ENCODE assay signal across 9 mouse cellular contexts in the genomic region with DNA sequence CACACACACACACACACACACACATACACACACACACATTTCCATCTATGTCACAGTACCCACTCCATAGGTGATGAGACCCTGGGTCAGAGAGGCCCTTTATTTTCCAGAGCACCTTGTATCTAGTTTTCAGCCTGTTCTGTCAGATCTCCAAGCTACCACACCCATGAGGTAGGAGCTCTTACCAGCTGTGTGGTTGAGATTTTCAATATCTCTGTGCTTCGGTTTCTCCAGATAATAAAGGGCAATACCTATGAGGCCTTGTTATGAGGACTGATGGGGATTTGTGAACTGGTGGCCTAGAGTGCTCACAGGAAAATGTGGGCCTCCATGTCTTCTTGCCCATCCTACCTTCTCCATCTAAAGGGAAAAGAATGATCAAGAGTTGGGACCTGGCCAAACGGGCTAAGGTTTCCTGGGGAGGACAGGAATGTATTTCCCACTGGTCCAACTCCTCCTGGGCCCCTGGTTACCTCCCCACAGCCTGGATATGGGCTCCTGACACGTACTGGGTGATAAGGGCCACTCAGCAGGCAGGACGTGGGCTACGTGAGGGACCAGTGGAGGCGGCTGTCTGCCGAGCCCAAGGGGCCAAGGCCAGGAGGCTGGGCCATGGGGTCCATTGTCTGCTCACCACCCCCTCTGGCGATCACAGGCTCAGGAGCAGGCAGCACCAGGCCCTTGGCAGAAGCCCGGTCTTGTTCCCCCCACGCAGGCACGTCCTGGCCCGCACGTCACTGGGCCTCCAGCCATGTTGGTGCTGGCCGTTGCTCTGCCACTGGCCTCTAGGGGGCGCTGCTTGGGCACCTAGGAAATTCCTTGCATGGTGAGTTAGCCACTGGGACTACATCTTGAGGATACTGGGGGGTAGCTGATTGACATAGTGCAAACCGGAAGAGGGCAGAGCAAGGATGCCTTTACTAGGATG. TPM values are rescaled to one million over a fixed set of nuclear protein-coding genes. Genes with fewer than 3 reads are reported as not detected.
DNase-seq lines count a peak whose midpoint lies in the region; ATAC-seq lines count a peak whose summit lies in the region.
"Had no signal": no experiment of that assay in that cellular context is flagged by ENCODE, and none has a peak within 500 bp of the region (broad histone marks: within the 10 kb centered on the region; RNA-seq: fewer than 3 reads in every experiment).

No protein-coding gene starts in this region.

- WGBS in midbrain, embryonic 14.5 days = 63% methylated on average over 16 of the region's 16 CpGs
- WGBS in midbrain, embryonic 16.5 days = 64% methylated on average over 16 of the region's 16 CpGs
- 73% methylated on average over 16 of the region's 16 CpGs for WGBS in embryonic facial prominence, embryonic 11.5 days
- WGBS in heart, embryonic 16.5 days = 43% methylated on average over 16 of the region's 16 CpGs
- WGBS in liver, embryonic 15.5 days (ENCODE audit: insufficient replicate concordance) = 36% methylated on average over 16 of the region's 16 CpGs
- WGBS in kidney, embryonic 14.5 days = 69% methylated on average over 16 of the region's 16 CpGs

- no peak overlapping the region for H3K4me2 ChIP-seq in midbrain, embryonic 14.5 days (ENCODE audit: low read length)
- H3K4me2 ChIP-seq in midbrain, embryonic 16.5 days (ENCODE audit: low read length) = no peak overlapping the region
- H3K4me2 ChIP-seq in embryonic facial prominence, embryonic 11.5 days (ENCODE audit: low read depth, low read length) = no peak overlapping the region
- no peak overlapping the region for H3K4me2 ChIP-seq in heart, embryonic 16.5 days (ENCODE audit: low read depth, low read length)
- H3K4me2 ChIP-seq in liver, embryonic 15.5 days = peak overlapping the region; percentile 65
- no peak overlapping the region for H3K4me2 ChIP-seq in kidney, embryonic 14.5 days (replicated peaks; ENCODE audit: low read depth, low read length)
- H3K4me2 ChIP-seq: embryonic facial prominence, embryonic 15.5 days had no signal

- H3K9ac ChIP-seq in midbrain, embryonic 14.5 days (replicated peaks; ENCODE audit: low read length) = no peak overlapping the region
- no peak overlapping the region for H3K9ac ChIP-seq in midbrain, embryonic 16.5 days (ENCODE audit: low read depth, low read length)
- H3K9ac ChIP-seq in embryonic facial prominence, embryonic 11.5 days (replicated peaks; ENCODE audit: low read length) = no peak overlapping the region
- no peak overlapping the region; the same call in 1 of the 2 replicates for H3K9ac ChIP-seq in heart, embryonic 16.5 days (ENCODE audit: low read length)
- H3K9ac ChIP-seq in liver, embryonic 15.5 days = peak overlapping the region; percentile 37
- no peak overlapping the region for H3K9ac ChIP-seq in kidney, embryonic 14.5 days (ENCODE audit: low read depth, low read length)
- H3K9ac ChIP-seq: embryonic facial prominence, embryonic 15.5 days had no signal

- H3K36me3 ChIP-seq in midbrain, embryonic 14.5 days (ENCODE audit: control insufficient read depth, insufficient read depth, low read length) = no peaks in the 10 kb centered on the region
- no peaks in the 10 kb centered on the region for H3K36me3 ChIP-seq in midbrain, embryonic 16.5 days (ENCODE audit: control insufficient read depth, insufficient read depth, low read length)
- no peaks in the 10 kb centered on the region for H3K36me3 ChIP-seq in embryonic facial prominence, embryonic 11.5 days (replicated peaks; ENCODE audit: control insufficient read depth, insufficient read depth, low read depth, low read length)
- no peaks in the 10 kb centered on the region for H3K36me3 ChIP-seq in heart, embryonic 16.5 days (ENCODE audit: control insufficient read depth, insufficient read depth)
- no peaks in the 10 kb centered on the region for H3K36me3 ChIP-seq in liver, embryonic 15.5 days (replicated peaks)
- H3K36me3 ChIP-seq in kidney, embryonic 14.5 days (ENCODE audit: control insufficient read depth, insufficient read depth, low read length) = no peaks in the 10 kb centered on the region
- H3K36me3 ChIP-seq: embryonic facial prominence, embryonic 15.5 days had no signal

- H3K4me1 ChIP-seq in midbrain, embryonic 14.5 days (ENCODE audit: control insufficient read depth, insufficient read depth, low read length) = no peaks in the 10 kb centered on the region
- H3K4me1 ChIP-seq in midbrain, embryonic 16.5 days (ENCODE audit: control insufficient read depth, insufficient read depth, low read length) = no peaks in the 10 kb centered on the region
- no peaks in the 10 kb centered on the region for H3K4me1 ChIP-seq in embryonic facial prominence, embryonic 11.5 days (ENCODE audit: control insufficient read depth, insufficient read depth, low read length)
- peaks cover 32% of the 10 kb centered on the region for H3K4me1 ChIP-seq in heart, embryonic 16.5 days (ENCODE audit: control insufficient read depth, insufficient read depth, low read length)
- peaks cover 69% of the 10 kb centered on the region for H3K4me1 ChIP-seq in liver, embryonic 15.5 days (replicated peaks)
- H3K4me1 ChIP-seq in kidney, embryonic 14.5 days (ENCODE audit: control insufficient read depth, insufficient read depth, low read length) = peaks cover 12% of the 10 kb centered on the region; the same call in 1 of the 2 replicates

- H3K27ac ChIP-seq in midbrain, embryonic 14.5 days (replicated peaks; ENCODE audit: low read depth, low read length) = no peak overlapping the region
- H3K27ac ChIP-seq in midbrain, embryonic 16.5 days (ENCODE audit: low read length) = no peak overlapping the region
- no peak overlapping the region for H3K27ac ChIP-seq in embryonic facial prominence, embryonic 11.5 days (replicated peaks; ENCODE audit: low read depth, low read length)
- H3K27ac ChIP-seq in heart, embryonic 16.5 days (ENCODE audit: low read length) = peak overlapping the region; percentile 84
- peak overlapping the region; percentile 86 for H3K27ac ChIP-seq in liver, embryonic 15.5 days (replicated peaks)
- H3K27ac ChIP-seq in kidney, embryonic 14.5 days (ENCODE audit: low read depth, low read length) = no peak overlapping the region
- H3K27ac ChIP-seq: embryonic facial prominence, embryonic 15.5 days had no signal

- H3K27me3 ChIP-seq in midbrain, embryonic 14.5 days (ENCODE audit: control insufficient read depth, insufficient read depth, low read length) = no peaks in the 10 kb centered on the region
- H3K27me3 ChIP-seq in midbrain, embryonic 16.5 days (ENCODE audit: control insufficient read depth, insufficient read depth, low read depth, low read length) = no peaks in the 10 kb centered on the region
- no peaks in the 10 kb centered on the region for H3K27me3 ChIP-seq in embryonic facial prominence, embryonic 11.5 days (ENCODE audit: control insufficient read depth, insufficient read depth, low read length)
- H3K27me3 ChIP-seq in heart, embryonic 16.5 days (ENCODE audit: control insufficient read depth, insufficient read depth, low read length) = no peaks in the 10 kb centered on the region
- H3K27me3 ChIP-seq in liver, embryonic 15.5 days = no peaks in the 10 kb centered on the region; the same call in 1 of the 2 replicates
- H3K27me3 ChIP-seq in kidney, embryonic 14.5 days (ENCODE audit: control insufficient read depth, insufficient read depth, low read length) = no peaks in the 10 kb centered on the region
- H3K27me3 ChIP-seq: embryonic facial prominence, embryonic 15.5 days had no signal

- DNase-seq in midbrain, embryonic 14.5 days = peak; percentile 49
- DNase-seq in adrenal gland, postnatal 10 days = peak; percentile 79
- DNase-seq in embryonic facial prominence, embryonic 11.5 days (ENCODE audit: low spot score) = peak; percentile 47
- DNase-seq in thymus, postnatal 25 days = peak; percentile 15

- H3K4me3 ChIP-seq in midbrain, embryonic 14.5 days (replicated peaks; ENCODE audit: low read depth, low read length) = no peak overlapping the region
- H3K4me3 ChIP-seq in midbrain, embryonic 16.5 days (ENCODE audit: low read depth, low read length) = no peak overlapping the region
- H3K4me3 ChIP-seq in embryonic facial prominence, embryonic 11.5 days (ENCODE audit: low read depth, low read length) = no peak overlapping the region
- no peak overlapping the region for H3K4me3 ChIP-seq in heart, embryonic 16.5 days (ENCODE audit: low read length)
- peak overlapping the region; percentile 23; the same call in 1 of the 2 replicates for H3K4me3 ChIP-seq in liver, embryonic 15.5 days (replicated peaks)
- H3K4me3 ChIP-seq in kidney, embryonic 14.5 days (ENCODE audit: low read length) = no peak overlapping the region
- H3K4me3 ChIP-seq: embryonic facial prominence, embryonic 15.5 days had no signal

- no peak; the same call in 1 of the 2 replicates for ATAC-seq in midbrain, embryonic 14.5 days (ENCODE audit: low FRiP score, low TSS enrichment)
- no peak for ATAC-seq in midbrain, embryonic 16.5 days
- no peak for ATAC-seq in embryonic facial prominence, embryonic 11.5 days (replicated peaks; ENCODE audit: insufficient number of reproducible peaks, low FRiP score, low TSS enrichment, low read depth)
- peak; percentile 68 for ATAC-seq in heart, embryonic 16.5 days (replicated peaks; ENCODE audit: extremely low read depth, insufficient read depth, low FRiP score)
- peak; percentile 83 for ATAC-seq in liver, embryonic 15.5 days (ENCODE audit: insufficient read depth)
- no peak for ATAC-seq in kidney, embryonic 14.5 days (ENCODE audit: low FRiP score, low TSS enrichment)

- H3K9me3 ChIP-seq in midbrain, embryonic 14.5 days (ENCODE audit: control insufficient read depth, low read length) = no peaks in the 10 kb centered on the region
- H3K9me3 ChIP-seq in midbrain, embryonic 16.5 days (replicated peaks; ENCODE audit: control insufficient read depth, low read length, poor library complexity, severe bottlenecking) = no peaks in the 10 kb centered on the region
- H3K9me3 ChIP-seq in embryonic facial prominence, embryonic 11.5 days (replicated peaks; ENCODE audit: control insufficient read depth, low read length) = no peaks in the 10 kb centered on the region
- no peaks in the 10 kb centered on the region for H3K9me3 ChIP-seq in heart, embryonic 16.5 days (replicated peaks; ENCODE audit: control insufficient read depth, low read length)
- H3K9me3 ChIP-seq in liver, embryonic 15.5 days (replicated peaks) = no peaks in the 10 kb centered on the region
- H3K9me3 ChIP-seq in kidney, embryonic 14.5 days (ENCODE audit: control insufficient read depth, low read length) = no peaks in the 10 kb centered on the region
- H3K9me3 ChIP-seq: embryonic facial prominence, embryonic 15.5 days had no signal

RNA-seq across cellular contexts. Expression of a gene that starts 14.5 kb away (rescaled TPM):
- 0.47 TPM in 1 of 2 replicates, not detected in the other for polyA plus RNA-seq in midbrain, embryonic 14.5 days (2014; fragmentation: Nextera tagmentation; extraction: Ambion mirVana)
- 0.46 TPM in 1 of 2 replicates, not detected in the other for polyA plus RNA-seq in midbrain, embryonic 16.5 days (2015; fragmentation: Nextera tagmentation; extraction: Ambion mirVana)
- total RNA-seq in adrenal gland, postnatal 10 days (2021) = not detected
- 0.61 TPM in 1 of 2 replicates, not detected in the other for polyA plus RNA-seq in embryonic facial prominence, embryonic 11.5 days (2014; fragmentation: Nextera tagmentation; extraction: Ambion mirVana)
- polyA plus RNA-seq in heart, embryonic 16.5 days (2015; fragmentation: Nextera tagmentation; extraction: Ambion mirVana) = 0.54 and 1.4 TPM in 2 replicates
- polyA plus RNA-seq in liver, embryonic 15.5 days (2015; fragmentation: Nextera tagmentation; extraction: Ambion mirVana) = 0.25 TPM in 1 of 2 replicates, not detected in the other
- polyA plus RNA-seq in kidney, embryonic 14.5 days (2014; fragmentation: Nextera tagmentation; extraction: Ambion mirVana) = 0.62 TPM in 1 of 2 replicates, not detected in the other
- polyA plus RNA-seq: embryonic facial prominence, embryonic 15.5 days had no signal

Comparison
In these comparisons a context has a peak if more than half of its experiments do, and no peak if none do; other contexts are left out.
1. ATAC-seq: peak in heart, embryonic 16.5 days (single experiment) and liver, embryonic 15.5 days (single experiment); none in midbrain, embryonic 14.5 days (single experiment), midbrain, embryonic 16.5 days (single experiment), embryonic facial prominence, embryonic 11.5 days (single experiment) and kidney, embryonic 14.5 days (single experiment).
2. DNase-seq: peak in every context shown above with its lines; median percentile 79 in adrenal gland, postnatal 10 days; 49 in midbrain, embryonic 14.5 days; 47 in embryonic facial prominence, embryonic 11.5 days; 15 in thymus, postnatal 25 days.
3. H3K27ac ChIP-seq: peak in heart, embryonic 16.5 days (single experiment) and liver, embryonic 15.5 days (single experiment); none in midbrain, embryonic 14.5 days (single experiment), midbrain, embryonic 16.5 days (single experiment), embryonic facial prominence, embryonic 11.5 days (single experiment) and kidney, embryonic 14.5 days (single experiment).